Mouse (Mus musculus): ENCODE measurements at regions not wholly inside any gene's neighbourhood (a gene's known extent, or its start where the extent isn't known, plus 50 kb on each side); places are given as distances from the start of the nearest gene placed in this dataset.
"Not testable (repeated sequence)": the region's sequence is repeated elsewhere in the genome, so short reads cannot be mapped to it uniquely, and the experiment has no call there.

- no peak for DNase-seq (ENCODE audit: low spot score in 2 of 2)
Observed at GRCm38 (mm10) chr10:96240591-96240990, 104.2 kb downstream of the Gm5426 start.

- DNase-seq (ENCODE audit: low spot score in 2 of 2): no peak
Observed at GRCm38 (mm10) chr10:96253671-96254070, 117.3 kb downstream of the Gm5426 start.

- no peak for DNase-seq (ENCODE audit: low spot score in 2 of 2)
Observed at GRCm38 (mm10) chr10:96254250-96254862, 118.0 kb downstream of the Gm5426 start.

DNA sequence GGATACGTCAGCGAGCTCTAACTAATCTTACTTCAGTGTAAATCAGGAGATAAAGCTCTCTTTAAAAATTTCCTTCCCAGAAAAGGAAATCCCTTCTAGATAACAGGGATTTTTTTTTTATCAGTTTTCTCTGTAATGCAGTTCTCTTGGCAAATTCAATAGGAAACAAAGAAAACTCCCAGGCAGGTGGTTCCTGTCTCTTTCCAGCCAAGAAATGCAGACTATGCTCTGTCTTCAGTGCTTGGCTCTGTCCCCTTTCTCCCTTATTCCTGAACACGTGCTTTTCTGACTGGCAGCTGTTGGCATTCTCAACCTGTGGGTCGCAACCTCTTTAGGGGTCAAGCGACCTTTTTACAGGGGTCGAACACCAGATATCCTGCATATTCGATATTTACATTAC, 121.5 kb downstream of the Gm5426 start:
- no peak for DNase-seq (ENCODE audit: low spot score in 2 of 2)

DNA sequence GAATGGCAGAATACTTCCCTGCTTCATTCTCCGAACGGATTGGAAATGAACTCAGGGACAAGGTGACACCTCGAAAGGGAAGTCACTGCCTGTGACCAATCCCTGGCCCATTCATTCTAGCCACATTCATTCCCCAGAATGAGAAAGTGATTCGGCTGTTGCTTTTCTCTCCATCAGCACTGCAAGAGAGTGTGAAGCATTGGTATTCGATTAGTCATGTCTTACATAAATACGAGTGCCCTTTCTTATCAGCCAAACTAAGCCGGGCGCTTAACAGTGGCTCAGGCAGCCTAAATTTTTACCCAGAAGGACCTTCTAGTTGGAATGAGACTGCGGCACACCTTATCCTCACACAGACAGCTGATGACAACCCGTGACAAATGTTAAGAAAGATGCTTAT, 122.8 kb downstream of the Gm5426 start:
- no peak for DNase-seq (ENCODE audit: low spot score in 2 of 2)

DNA sequence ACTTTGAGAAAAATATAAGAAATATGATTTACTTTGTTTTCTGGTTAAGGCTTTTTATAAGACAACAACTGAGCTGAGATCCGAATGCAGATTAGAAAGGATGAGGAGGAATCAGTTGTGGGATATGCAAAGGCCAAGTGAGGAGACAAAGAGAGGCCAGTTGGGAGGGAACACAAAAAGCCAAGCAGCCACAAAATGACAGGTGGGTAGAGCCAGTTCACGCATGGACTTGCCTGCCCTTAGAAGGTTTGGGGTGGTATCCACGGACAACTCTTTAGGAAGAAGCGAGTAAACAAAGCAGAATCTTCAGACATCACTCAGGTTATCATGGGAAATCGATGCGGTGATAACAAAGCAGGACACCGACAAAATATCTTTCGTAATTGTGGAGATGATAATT, 123.2 kb downstream of the Gm5426 start:
- DNase-seq (ENCODE audit: low spot score in 2 of 2): no peak

GRCm38 (mm10) chr10:96263544-96263943, 127.1 kb downstream of the Gm5426 start:
- DNase-seq (ENCODE audit: low spot score in 2 of 2): no peak

DNA sequence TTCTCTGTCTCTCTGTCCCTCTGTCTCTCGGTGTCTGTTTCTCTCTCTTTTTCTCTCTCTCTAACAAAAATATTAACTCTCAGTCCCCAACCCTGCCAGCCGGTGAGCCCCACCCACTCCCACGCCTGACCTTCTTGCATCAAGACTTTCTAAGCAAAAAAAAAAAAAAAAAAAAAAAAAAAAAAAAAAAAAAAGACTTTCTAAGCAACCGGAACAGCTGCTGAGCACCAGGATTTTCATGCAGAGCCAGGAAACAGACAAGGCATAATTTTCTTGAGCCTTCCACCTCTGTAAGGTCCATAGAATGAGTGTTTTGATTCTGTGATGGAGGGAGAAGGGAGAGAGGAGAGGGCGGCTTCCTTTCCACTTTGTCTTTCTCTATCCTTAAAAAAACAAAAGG, 128.0 kb downstream of the Gm5426 start:
- DNase-seq (ENCODE audit: low spot score in 2 of 2): no peak

DNA sequence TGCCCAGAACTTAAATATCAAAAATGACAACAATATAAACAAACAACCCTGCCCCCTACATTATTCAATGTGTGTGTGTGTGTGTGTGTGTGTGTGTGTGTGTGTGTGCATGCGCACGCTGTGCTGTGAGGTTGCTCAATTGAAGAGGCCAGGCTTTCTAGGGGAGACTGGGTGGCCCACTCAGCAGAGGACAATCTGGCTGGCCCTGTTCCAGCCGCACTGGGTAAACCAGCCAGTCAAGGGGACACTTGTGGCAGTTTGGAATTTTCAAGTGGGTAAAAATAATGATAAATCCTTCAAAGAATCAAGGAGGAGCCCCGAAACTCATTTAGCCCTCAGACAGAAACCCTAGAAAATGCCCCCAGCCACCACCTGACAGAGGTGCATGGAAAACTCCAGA, 128.5 kb downstream of the Gm5426 start:
- DNase-seq (ENCODE audit: low spot score in 2 of 2): peak in 1 of 2 experiments; percentile 11

GRCm38 (mm10) chr10:96266100-96266735, 129.8 kb downstream of the Gm5426 start:
- DNase-seq (ENCODE audit: low spot score in 2 of 2): no peak

- no peak for DNase-seq (ENCODE audit: low spot score in 2 of 2)
Observed at GRCm38 (mm10) chr10:96267603-96268002, 131.2 kb downstream of the Gm5426 start.

DNA sequence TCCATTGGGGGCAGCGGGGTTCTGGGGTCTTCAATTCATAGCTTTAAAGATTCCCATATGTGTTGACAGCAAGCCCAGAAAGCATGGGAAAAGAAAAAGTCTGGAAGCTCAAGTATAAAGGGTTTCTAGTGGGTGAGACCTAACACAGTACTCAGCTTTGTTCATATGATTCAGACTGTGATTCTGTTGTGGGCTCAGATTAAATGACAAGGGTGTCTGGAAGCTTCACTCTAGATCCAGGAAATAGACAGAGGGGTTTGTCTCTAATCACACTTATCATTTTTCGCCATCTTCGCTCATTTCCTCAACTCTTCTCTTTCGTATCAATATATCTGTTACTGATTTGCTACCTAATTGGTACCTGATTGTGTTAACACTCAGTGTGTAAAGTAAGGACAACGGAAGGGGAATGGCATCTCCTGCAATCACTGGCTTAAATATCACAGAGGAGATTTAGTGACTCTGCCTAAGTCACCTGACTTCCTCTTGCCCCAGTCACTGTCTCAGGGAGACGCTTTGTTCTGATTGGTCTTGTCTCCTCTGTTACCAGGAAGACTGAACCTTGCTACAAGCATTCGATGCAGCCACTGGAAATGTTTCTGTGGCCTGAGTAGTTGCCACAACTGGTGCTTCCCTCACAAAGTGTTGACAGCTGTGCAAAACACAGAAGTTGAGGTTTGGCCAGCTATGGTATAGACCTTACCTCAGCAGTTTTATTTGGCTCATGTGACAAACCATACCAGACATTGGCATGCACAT, 137.4 kb downstream of the Gm5426 start:
- DNase-seq (ENCODE audit: low spot score in 2 of 2): no peak

DNA sequence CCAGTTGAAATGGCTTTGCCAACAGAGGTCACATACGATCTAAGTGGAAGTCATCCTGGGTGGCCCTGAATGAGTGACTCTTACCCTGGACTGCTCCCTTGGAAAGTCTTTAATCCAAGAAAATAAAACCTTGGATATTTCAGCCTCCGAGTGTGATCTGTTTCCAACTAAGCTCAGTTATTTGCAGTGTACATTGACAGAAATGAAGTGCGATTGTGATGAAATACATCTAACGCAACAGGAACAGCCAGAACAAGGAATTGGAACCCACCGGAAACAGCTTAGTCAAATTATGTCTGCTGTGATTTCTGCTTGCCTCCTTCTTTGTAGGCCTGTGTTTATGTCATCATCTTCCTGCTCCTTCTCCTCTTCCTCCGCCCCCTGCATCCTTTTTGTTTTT, 143.7 kb downstream of the Gm5426 start:
- no peak for DNase-seq (ENCODE audit: low spot score in 2 of 2)

- no peak for DNase-seq (ENCODE audit: low spot score in 2 of 2)
Observed at GRCm38 (mm10) chr10:96285407-96286093, 149.1 kb downstream of the Gm5426 start.

GRCm38 (mm10) chr10:96286094-96286485, 149.7 kb downstream of the Gm5426 start:
- DNase-seq (ENCODE audit: low spot score in 2 of 2): no peak

- not testable (repeated sequence) for DNase-seq (ENCODE audit: low spot score in 2 of 2)
Observed at GRCm38 (mm10) chr10:96289005-96289404, 152.6 kb downstream of the Gm5426 start.

GRCm38 (mm10) chr10:96293622-96294021, 157.2 kb downstream of the Gm5426 start:
- DNase-seq (ENCODE audit: low spot score in 2 of 2): no peak

- peak in 1 of 2 experiments; percentile 29 for DNase-seq (ENCODE audit: low spot score in 2 of 2)
Observed at GRCm38 (mm10) chr10:96294666-96295065, 158.3 kb downstream of the Gm5426 start.

DNA sequence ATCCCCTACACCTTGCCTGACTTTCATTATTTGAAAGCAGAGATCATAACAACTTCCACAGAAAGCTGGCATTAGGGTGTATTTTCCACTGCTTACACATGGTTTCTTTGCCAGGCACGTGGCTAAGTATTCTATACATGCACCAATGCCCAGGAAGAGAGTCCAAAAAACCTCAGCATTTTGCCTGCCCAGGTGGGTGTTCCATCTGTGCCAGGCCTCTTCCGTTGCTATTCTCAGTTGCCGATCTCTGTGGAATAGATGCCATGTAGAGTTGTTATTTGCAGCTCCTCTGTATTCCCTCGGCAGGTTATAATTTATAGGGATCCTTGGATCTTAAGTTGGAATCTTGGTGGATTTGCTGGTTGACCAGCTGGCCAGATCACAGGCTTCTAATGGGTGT, 161.3 kb downstream of the Gm5426 start:
- DNase-seq (ENCODE audit: low spot score in 2 of 2): no peak

DNA sequence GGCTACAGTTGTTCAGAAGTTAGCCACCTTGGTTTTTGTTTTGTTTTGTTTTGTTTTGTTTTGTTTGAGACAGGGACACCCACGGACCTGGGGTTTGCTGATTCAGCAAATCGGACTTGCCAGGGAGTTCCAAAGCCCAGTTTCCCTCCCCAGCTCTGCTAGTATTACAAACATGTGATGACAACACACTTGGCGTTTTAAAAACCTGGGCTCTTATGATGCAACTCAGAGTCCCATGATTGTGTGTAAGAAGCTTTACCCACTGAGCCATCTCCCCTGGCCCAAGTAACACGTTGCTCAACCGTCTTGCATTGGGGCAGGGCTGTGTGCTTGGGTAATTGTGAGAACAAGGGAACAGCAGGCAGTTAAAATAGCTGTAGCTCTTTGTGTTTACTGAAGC, 162.2 kb downstream of the Gm5426 start:
- no peak for DNase-seq (ENCODE audit: low spot score in 2 of 2)

GRCm38 (mm10) chr10:96305701-96306100, 169.3 kb downstream of the Gm5426 start:
- no peak for DNase-seq (ENCODE audit: low spot score in 2 of 2)

DNA sequence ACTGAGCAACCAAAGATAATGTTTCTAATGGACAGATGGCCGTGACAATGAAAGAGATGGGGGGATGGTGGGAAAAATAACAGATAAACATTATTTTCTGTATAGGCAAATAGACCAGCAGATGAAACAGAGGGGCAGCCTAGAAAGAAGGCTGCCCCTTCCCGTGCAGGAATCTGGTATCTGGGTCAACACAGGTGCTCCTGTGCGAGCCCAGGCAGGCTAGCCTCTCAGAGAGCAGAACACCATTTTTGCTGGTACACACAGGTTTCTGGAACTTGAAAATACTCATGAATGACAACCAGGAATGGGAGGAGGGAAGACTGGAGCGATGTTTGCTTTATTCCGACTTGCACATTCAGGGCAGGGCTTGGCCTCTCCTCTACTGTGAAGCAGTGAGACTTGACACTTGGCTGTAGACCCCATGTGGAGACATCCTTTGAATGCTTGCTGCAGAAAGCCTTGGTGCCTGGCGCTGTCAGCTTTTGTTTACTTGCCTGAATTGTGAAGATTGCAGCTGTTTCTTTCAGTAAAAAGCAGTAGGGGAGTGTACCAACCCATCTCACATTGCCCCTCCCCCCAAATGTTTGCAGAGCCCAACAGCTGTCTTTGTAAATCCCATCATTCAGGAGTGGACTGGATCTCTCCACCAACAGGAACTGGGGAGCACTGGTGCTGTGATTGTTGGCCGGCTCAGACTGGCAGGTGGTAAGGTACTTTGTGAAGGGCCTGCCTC, 172.5 kb downstream of the Gm5426 start:
- DNase-seq (ENCODE audit: low spot score in 2 of 2): peak; percentile 31 to 34
